Mouse (Mus musculus): ENCODE results near the gene Tespa1. TPM values are rescaled to one million over a fixed set of nuclear protein-coding genes. Genes with fewer than 3 reads are reported as not detected.

Tespa1 gene
- 7.5 and 10.8 TPM in 2 replicates for polyA plus RNA-seq (2015; fragmentation: Nextera tagmentation; extraction: Ambion mirVana)

GRCm38 (mm10) chr10:130322637-130323036, at the start of gene Tespa1:
TSS of gene Tespa1 (plus strand) at chr10:130322870.

GRCm38 (mm10) chr10:130280066-130280465, 42.6 kb upstream of the Tespa1 start, which contains the start of gene Neurod4:
TSS of gene Neurod4 (minus strand) at chr10:130280240.

DNA sequence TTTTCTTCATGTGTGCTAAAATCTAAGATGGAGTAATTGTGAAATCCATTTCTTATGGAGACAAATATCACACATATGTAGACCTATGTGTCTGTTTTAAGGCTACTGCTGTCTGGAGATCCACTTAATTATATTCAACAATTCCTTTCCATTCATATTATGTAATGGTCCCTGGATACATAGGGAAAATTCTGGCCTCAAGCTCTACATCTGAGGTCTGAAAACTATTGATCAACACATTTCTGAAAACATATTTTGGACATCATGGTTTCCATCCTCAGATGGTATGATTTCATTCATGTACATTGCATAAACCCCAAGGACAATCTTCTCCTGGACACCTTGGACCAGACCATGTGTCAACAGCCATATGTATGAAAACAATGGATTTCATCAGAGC, 71.6 kb downstream of the Tespa1 start, which contains the start of gene Vmn2r84:
TSS of gene Vmn2r84 (minus strand) at position 101 of the 400 bp plus-strand sequence.

Other genes with a start within 250 kb of the Tespa1 start
- not detected in 2 replicates for gene Olfr823, start 207.5 kb upstream of the Tespa1 start, polyA plus RNA-seq (2015; fragmentation: Nextera tagmentation; extraction: Ambion mirVana)
- not detected in 2 replicates for gene Olfr824, start 192.9 kb upstream of the Tespa1 start, polyA plus RNA-seq (2015; fragmentation: Nextera tagmentation; extraction: Ambion mirVana)
- not detected in 2 replicates for gene Olfr825, start 156.1 kb upstream of the Tespa1 start, polyA plus RNA-seq (2015; fragmentation: Nextera tagmentation; extraction: Ambion mirVana)
- gene Olfr826, start 138.7 kb upstream of the Tespa1 start, polyA plus RNA-seq (2015; fragmentation: Nextera tagmentation; extraction: Ambion mirVana): not detected in 2 replicates
- gene Olfr827, start 108.5 kb upstream of the Tespa1 start, polyA plus RNA-seq (2015; fragmentation: Nextera tagmentation; extraction: Ambion mirVana): not detected in 2 replicates
- gene Neurod4, start 42.6 kb upstream of the Tespa1 start, polyA plus RNA-seq (2015; fragmentation: Nextera tagmentation; extraction: Ambion mirVana): not detected in 2 replicates
- gene Vmn2r84, start 71.5 kb downstream of the Tespa1 start, polyA plus RNA-seq (2015; fragmentation: Nextera tagmentation; extraction: Ambion mirVana): 0.08 and 0.17 TPM in 2 replicates
- not detected in 2 replicates for gene Vmn2r85, start 106.8 kb downstream of the Tespa1 start, polyA plus RNA-seq (2015; fragmentation: Nextera tagmentation; extraction: Ambion mirVana)
- gene Vmn2r86, start 133.2 kb downstream of the Tespa1 start, polyA plus RNA-seq (2015; fragmentation: Nextera tagmentation; extraction: Ambion mirVana): not detected in 2 replicates
- not detected in 2 replicates for gene Vmn2r87, start 174.5 kb downstream of the Tespa1 start, polyA plus RNA-seq (2015; fragmentation: Nextera tagmentation; extraction: Ambion mirVana)